Mouse (Mus musculus) stomach, postnatal 0 days (tissue): Measurements from ENCODE around the gene Snap47.

Source experiments
- CTCF ChIP-seq: IDR thresholded peaks from 2 replicates; pipeline ENCODE4 v1.5.1; 2016; ENCODE audit warnings: antibody characterized with exemption, low read depth, mild to moderate bottlenecking, moderate library complexity
- EP300 ChIP-seq: optimal IDR thresholded peaks from 2 replicates; pipeline ENCODE3; 2016; ENCODE audit warnings: antibody characterized with exemption

GRCm38 (mm10) chr11:59449741-59450229 lies 1.2 kb downstream of the Snap47 start, which contains the start of gene Jmjd4:
- no peak for TF ChIP-seq CTCF
- TF ChIP-seq EP300 = no peak
